Comparison of ENCODE assay signal across 29 mouse cellular contexts in the genomic region with DNA sequence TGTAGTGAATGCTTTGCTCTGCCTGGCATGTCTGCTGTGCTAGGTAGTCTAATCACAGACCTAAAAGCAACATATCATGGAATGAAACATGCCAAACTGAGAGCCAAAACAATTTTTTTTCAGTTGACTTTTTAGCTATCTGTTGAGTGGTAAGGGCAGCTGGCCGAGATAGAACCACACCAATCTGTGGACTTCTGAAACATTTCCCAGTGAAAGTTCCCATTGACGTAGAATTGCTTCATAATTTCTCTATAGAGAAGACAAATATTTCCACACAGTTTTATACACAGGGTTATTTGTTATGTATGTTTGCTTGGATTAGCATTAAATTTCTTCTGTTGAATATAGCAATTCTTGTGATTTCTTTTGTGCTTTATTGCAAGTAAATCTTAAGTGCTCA.
"Had no signal": no experiment of that assay in that cellular context is flagged by ENCODE, and none has a peak within 500 bp of the region (broad histone marks: within the 10 kb centered on the region; RNA-seq: fewer than 3 reads in every experiment).

No protein-coding gene starts in this region.

- ATAC-seq: midbrain, embryonic 13.5 days; midbrain, embryonic 15.5 days; midbrain, embryonic 16.5 days had no signal

- H3K36me3 ChIP-seq: limb, embryonic 15.5 days; liver, embryonic 13.5 days; liver, embryonic 15.5 days; lung, embryonic 15.5 days; midbrain, embryonic 15.5 days had no signal

- H3K27me3 ChIP-seq: limb, embryonic 12.5 days; limb, embryonic 13.5 days; limb, embryonic 15.5 days; liver, embryonic 13.5 days; liver, embryonic 15.5 days; lung, embryonic 15.5 days; megakaryocyte, embryonic 14.5 days; midbrain, embryonic 12.5 days; midbrain, embryonic 13.5 days; midbrain, embryonic 15.5 days; neural tube, embryonic 12.5 days had no signal

- H3K4me1 ChIP-seq: limb, embryonic 10.5 days; limb, embryonic 15.5 days; liver, embryonic 13.5 days; liver, embryonic 15.5 days; lung, embryonic 15.5 days; megakaryocyte, embryonic 14.5 days; midbrain, embryonic 10.5 days; midbrain, embryonic 12.5 days; midbrain, embryonic 13.5 days had no signal

- DNase-seq: layer of hippocampus, postnatal 36 days; left cerebral cortex, postnatal 4 days; liver, embryonic 13.5 days; lung, adult 18-20 months; lung, adult 2 months; lung, embryonic 14.5 days; lung, postnatal 10 days; lung, postnatal 14 days; lung, postnatal 4 days; midbrain, embryonic 14.5 days had no signal

- H3K4me2 ChIP-seq: limb, embryonic 12.5 days; limb, embryonic 13.5 days; limb, embryonic 15.5 days; liver, embryonic 11.5 days; liver, embryonic 13.5 days; liver, embryonic 15.5 days; lung, embryonic 14.5 days; lung, embryonic 15.5 days; midbrain, embryonic 11.5 days; midbrain, embryonic 12.5 days; midbrain, embryonic 13.5 days; midbrain, embryonic 15.5 days; neural tube, embryonic 12.5 days had no signal

- H3K4me3 ChIP-seq: left cerebral cortex, adult 2 months; limb, embryonic 10.5 days; limb, embryonic 12.5 days; limb, embryonic 13.5 days; limb, embryonic 15.5 days; liver, embryonic 13.5 days; liver, embryonic 15.5 days; lung, embryonic 15.5 days; megakaryocyte, embryonic 14.5 days; midbrain, embryonic 10.5 days; midbrain, embryonic 12.5 days; midbrain, embryonic 13.5 days; midbrain, embryonic 15.5 days; myocyte; neural tube, embryonic 12.5 days had no signal

- H3K27ac ChIP-seq: left cerebral cortex, adult 2 months; limb, embryonic 10.5 days; limb, embryonic 12.5 days; limb, embryonic 13.5 days; limb, embryonic 15.5 days; liver, embryonic 13.5 days; liver, embryonic 14.5 days; liver, embryonic 15.5 days; lung, embryonic 15.5 days; macrophage; midbrain, embryonic 10.5 days; midbrain, embryonic 12.5 days; midbrain, embryonic 13.5 days; midbrain, embryonic 15.5 days; neural tube, embryonic 12.5 days had no signal

- H3K9ac ChIP-seq: limb, embryonic 12.5 days; limb, embryonic 13.5 days; limb, embryonic 15.5 days; liver, embryonic 13.5 days; liver, embryonic 14.5 days; liver, embryonic 15.5 days; lung, embryonic 14.5 days; lung, embryonic 15.5 days; midbrain, embryonic 12.5 days; midbrain, embryonic 13.5 days; midbrain, embryonic 15.5 days; neural tube, embryonic 12.5 days had no signal

- H3K9me3 ChIP-seq: limb, embryonic 10.5 days; limb, embryonic 12.5 days; limb, embryonic 13.5 days; limb, embryonic 15.5 days; liver, embryonic 13.5 days; liver, embryonic 15.5 days; lung, embryonic 15.5 days; megakaryocyte, embryonic 14.5 days; midbrain, embryonic 10.5 days; midbrain, embryonic 12.5 days; midbrain, embryonic 13.5 days; midbrain, embryonic 15.5 days; neural tube, embryonic 12.5 days had no signal
